Mouse (Mus musculus) megakaryocyte, embryonic 14.5 days (primary cell): ENCODE measurements around the gene Usp44.

Experiments used
- FLI1 ChIP-seq: IDR thresholded peaks from 2 replicates; pipeline ENCODE4 v1.6.1; 2012; ENCODE audit warnings: low read length, inconsistent platforms, mixed read lengths
- GATA1 ChIP-seq: IDR thresholded peaks from 3 replicates; pipeline ENCODE4 v1.6.1; 2012; ENCODE audit warnings: mixed read lengths, low read length, inconsistent platforms, borderline replicate concordance

- TF ChIP-seq GATA1 (no peak), FLI1 (no peak)
These were observed at the start of gene Usp44 for GRCm38 (mm10) chr10:93830931-93831729.
